Mouse (Mus musculus): ENCODE measurements around the gene Rere. TPM values are rescaled to one million over a fixed set of nuclear protein-coding genes. Genes with fewer than 3 reads are reported as not detected.

Rere gene
- polyA plus RNA-seq, 1 experiment from 2014 or later: 31.4 TPM

DNA sequence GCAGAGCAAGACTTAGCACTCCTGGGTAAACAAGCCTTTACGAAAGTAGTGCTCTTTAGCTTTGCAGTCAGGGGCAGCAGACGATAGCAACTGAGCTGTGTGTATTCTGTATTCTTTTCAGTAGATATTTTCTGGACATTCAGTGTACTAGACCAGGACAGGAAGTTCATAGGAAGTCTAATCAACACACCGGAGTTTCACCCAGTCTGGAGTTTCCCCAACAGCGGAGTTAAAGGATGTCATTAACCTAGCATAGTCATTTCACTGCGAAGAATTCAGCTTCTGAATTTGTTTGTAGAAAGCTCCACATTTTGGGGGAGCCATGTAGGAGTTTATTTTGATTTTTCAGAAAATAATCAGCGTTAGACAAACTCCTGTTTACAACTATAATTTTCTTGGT lies 125.4 kb downstream of the Rere start:
- H3K9ac ChIP-seq (replicated peaks): no peak overlapping the region
- H3K4me2 ChIP-seq: no peak overlapping the region
- peaks cover 37% of the 10 kb centered on the region for H3K36me3 ChIP-seq
- 87% methylated on average over 6 of the region's 6 CpGs for WGBS
- no peaks in the 10 kb centered on the region for H3K27me3 ChIP-seq
- no peaks in the 10 kb centered on the region for H3K9me3 ChIP-seq
- no peak for ATAC-seq (ENCODE audit: insufficient number of reproducible peaks, insufficient read depth, low FRiP score, low TSS enrichment, low read depth)
- no peak overlapping the region for H3K27ac ChIP-seq
- H3K4me3 ChIP-seq (replicated peaks): no peak overlapping the region
- H3K4me1 ChIP-seq (replicated peaks): peaks cover 41% of the 10 kb centered on the region

DNA sequence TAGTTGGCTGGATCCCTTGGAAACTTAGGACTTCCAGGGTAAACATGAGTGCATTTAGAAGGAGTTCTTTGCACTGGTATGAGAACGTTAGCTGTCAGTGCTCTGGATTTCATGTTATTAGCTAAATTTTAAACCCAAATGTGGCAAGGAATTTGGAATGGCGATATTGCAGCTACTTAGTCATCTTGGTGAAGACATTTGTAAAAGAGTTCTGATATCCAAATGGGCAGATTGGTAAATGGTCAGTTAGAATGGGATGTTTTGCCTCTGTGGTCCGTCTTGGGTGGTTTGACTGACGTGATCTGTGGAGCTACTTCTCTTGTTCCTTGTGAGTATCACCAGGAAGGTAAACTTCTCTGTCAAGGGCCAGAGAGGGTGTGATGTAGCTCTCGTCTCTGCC lies 132.8 kb downstream of the Rere start:
- H3K4me2 ChIP-seq: no peak overlapping the region
- no peaks in the 10 kb centered on the region for H3K9me3 ChIP-seq
- H3K27me3 ChIP-seq: no peaks in the 10 kb centered on the region
- no peak for ATAC-seq (ENCODE audit: insufficient number of reproducible peaks, insufficient read depth, low FRiP score, low TSS enrichment, low read depth)
- H3K4me3 ChIP-seq (replicated peaks): no peak overlapping the region
- peaks cover 22% of the 10 kb centered on the region for H3K36me3 ChIP-seq
- no peak overlapping the region for H3K9ac ChIP-seq (replicated peaks)
- WGBS: 81% methylated on average over 5 of the region's 5 CpGs
- no peak overlapping the region for H3K27ac ChIP-seq
- H3K4me1 ChIP-seq (replicated peaks): no peaks in the 10 kb centered on the region

DNA sequence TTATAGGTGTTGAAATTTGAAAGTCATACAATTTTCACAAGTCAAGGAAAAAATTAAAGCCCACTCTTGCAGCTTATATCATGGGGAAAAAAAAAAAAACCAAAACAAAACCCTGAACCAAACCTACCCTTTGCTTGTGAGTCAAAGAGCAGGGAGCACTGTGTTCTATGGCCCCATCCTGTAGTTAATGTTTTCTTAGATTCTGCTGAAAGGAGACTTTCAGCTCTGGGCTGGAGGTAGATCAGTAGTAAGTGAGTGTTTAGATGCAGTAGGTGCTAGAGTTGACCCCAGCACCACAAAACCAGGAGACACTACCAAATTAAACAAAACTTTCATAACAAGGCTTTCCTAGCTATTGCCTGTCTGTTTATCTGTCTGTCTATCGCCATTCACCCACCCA lies 133.3 kb downstream of the Rere start:
- H3K27ac ChIP-seq: no peak overlapping the region
- WGBS: 88% methylated on average over 1 of the region's 1 CpGs
- H3K4me3 ChIP-seq (replicated peaks): no peak overlapping the region
- H3K36me3 ChIP-seq: peaks cover 18% of the 10 kb centered on the region
- H3K9me3 ChIP-seq: no peaks in the 10 kb centered on the region
- no peaks in the 10 kb centered on the region for H3K27me3 ChIP-seq
- no peak for ATAC-seq (ENCODE audit: insufficient number of reproducible peaks, insufficient read depth, low FRiP score, low TSS enrichment, low read depth)
- no peaks in the 10 kb centered on the region for H3K4me1 ChIP-seq (replicated peaks)
- no peak overlapping the region for H3K4me2 ChIP-seq
- H3K9ac ChIP-seq (replicated peaks): no peak overlapping the region

DNA sequence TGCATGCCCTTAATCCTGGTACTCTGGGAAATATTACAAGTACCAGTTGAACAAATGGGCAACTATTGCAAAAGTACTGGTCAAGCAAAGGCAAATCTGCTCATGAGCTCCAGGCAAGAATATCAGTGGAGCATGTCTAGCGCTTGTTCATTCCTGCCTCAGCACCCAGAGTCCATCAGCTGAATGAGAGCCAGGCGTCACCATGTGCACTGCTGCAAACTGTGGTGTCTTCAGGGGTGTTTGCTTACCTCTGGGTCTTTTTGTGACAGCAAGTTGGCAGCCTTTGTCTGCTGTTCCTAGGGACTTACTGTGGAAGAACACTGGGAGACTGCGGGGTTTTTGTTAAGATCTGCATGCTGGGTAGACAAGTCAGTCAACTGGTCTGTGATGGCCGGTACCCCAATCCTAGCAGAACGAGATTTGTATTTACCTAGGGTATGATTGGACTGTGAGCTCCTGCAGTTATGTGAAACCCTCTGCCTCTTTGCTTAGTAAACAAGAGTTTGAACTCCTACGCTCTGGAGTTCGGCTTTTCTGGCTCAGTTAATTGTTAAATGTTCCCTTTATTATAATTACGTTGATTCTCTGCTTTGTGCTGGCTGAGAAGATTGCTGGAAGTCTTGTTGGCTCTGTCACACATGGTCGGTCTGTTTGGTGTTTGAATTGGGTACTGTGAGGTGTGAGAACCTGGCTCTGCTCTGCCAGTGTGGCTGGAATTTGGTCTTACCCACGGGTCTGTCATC lies 134.0 kb downstream of the Rere start:
- H3K27ac ChIP-seq: no peak overlapping the region
- H3K4me3 ChIP-seq (replicated peaks): no peak overlapping the region
- no peak overlapping the region for H3K9ac ChIP-seq (replicated peaks)
- ATAC-seq (ENCODE audit: insufficient number of reproducible peaks, insufficient read depth, low FRiP score, low TSS enrichment, low read depth): no peak
- H3K9me3 ChIP-seq: no peaks in the 10 kb centered on the region
- no peak overlapping the region for H3K4me2 ChIP-seq
- no peaks in the 10 kb centered on the region for H3K4me1 ChIP-seq (replicated peaks)
- 86% methylated on average over 10 of the region's 10 CpGs for WGBS
- H3K27me3 ChIP-seq: no peaks in the 10 kb centered on the region
- H3K36me3 ChIP-seq: peaks cover 20% of the 10 kb centered on the region

DNA sequence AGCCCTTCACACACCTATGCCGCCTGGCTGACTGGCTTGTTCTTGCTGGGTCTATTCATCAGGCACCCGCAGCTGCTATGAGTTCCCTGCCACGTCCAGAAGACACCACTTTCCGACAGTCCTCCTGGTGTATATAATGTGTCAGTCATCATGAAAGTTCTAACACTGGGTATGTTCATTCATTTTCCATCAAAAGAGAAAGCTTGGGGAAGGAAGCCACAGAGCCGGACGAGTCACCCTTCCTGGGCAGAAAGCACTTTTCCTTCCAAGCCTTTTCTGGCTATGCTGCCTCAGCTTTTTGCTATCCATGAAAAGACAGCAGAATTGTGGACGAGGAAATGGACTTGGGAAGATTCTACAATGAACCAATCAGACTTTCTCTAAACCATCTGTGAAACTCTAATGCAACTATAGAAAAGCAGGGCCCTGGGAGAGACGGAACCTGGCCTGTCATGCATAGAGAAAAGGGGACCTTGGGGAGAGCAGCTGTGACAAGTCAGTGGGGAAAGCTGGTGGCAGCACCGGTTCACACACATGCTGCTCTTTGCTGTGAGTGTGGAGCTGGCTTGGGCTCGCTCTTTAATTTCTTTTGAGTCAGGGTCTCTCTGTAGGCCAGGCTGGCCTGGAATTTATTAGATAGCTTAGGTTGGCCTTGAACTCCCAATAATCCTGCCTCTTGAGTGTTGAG lies 139.3 kb downstream of the Rere start:
- Histone ChIP-seq H3K27ac (no peak overlapping the region), H3K36me3 (peaks cover 33% of the 10 kb centered on the region), H3K4me2 (no peak overlapping the region), H3K4me3 (replicated peaks) (no peak overlapping the region), H3K4me1 (replicated peaks) (no peaks in the 10 kb centered on the region; the same call in 1 of the 2 replicates), H3K9ac (replicated peaks) (no peak overlapping the region), H3K27me3 (no peaks in the 10 kb centered on the region), H3K9me3 (no peaks in the 10 kb centered on the region)
- WGBS: 93% methylated on average over 10 of the region's 10 CpGs
- no peak for ATAC-seq (ENCODE audit: insufficient number of reproducible peaks, insufficient read depth, low FRiP score, low TSS enrichment, low read depth)

DNA sequence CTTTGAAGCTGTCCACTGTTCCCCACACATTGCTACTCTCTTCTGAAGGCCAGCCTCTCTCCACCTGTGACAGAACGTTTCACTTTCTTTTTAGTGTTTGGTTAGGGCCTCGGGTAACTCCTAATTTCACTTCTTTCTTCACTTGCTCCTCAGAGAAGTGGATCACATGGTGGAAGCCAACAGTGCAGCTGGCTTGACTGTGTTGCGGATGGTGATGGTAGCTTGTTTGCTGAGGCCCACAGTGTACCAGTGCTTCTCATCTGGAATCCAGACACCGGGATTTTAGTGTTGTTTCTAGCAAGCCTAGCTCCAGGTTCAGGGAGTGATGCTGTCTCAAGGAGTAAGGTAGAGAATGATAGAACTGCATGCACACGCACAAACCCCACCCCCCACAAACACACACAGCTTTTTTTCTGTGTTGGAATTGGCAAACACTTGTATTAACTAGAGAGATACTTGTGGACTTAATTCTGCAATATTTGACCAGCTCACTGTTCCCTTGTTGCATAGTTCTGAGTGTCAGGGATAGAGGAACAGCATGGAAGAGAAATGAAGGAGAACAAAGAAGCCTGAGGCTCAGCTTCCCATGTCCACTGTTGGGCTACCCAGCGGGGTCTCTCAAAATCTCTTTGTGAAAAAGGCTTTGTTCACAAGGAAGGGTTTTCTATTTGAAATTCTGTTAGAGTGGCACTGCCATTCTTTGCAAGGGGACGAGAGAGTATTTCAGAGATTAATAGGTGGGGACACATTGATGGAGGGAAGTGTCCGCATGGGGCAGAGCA lies 144.8 kb downstream of the Rere start:
- peaks cover 34% of the 10 kb centered on the region for H3K36me3 ChIP-seq
- no peak overlapping the region for H3K4me3 ChIP-seq (replicated peaks)
- no peak overlapping the region for H3K9ac ChIP-seq (replicated peaks)

DNA sequence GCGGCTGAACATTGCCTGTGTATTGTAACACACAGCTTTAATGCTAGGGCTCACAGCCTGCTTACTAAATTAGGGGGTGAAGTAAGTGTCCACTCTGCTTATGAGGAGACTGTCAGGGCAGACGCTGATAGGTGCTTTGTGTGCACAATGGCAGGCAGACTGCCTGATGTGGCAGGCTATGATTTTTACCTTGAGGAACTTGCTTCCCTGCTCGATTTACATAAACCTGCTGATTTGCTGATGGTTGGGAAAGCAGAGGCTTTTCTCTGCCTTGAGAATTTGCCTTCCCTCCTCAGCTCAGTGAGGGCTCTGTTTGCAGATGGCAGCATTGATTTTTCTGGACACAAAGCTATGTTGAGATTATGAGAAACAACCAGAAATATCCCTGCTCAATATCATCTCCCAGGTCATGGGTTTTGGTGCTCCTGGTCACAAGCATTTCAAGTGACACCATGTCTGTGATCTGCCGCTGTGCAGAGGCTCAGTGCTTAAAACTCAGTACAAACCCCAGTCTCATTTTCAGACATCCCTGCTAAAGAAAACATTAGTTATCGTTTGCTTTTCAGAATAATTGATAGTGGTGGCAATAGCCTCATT lies 145.5 kb downstream of the Rere start:
- H3K27ac ChIP-seq: no peak overlapping the region
- peaks cover 32% of the 10 kb centered on the region for H3K36me3 ChIP-seq
- WGBS: 78% methylated on average over 5 of the region's 5 CpGs
- no peak overlapping the region for H3K9ac ChIP-seq (replicated peaks)
- no peak for ATAC-seq (ENCODE audit: insufficient number of reproducible peaks, insufficient read depth, low FRiP score, low TSS enrichment, low read depth)
- no peaks in the 10 kb centered on the region for H3K9me3 ChIP-seq
- no peak overlapping the region for H3K4me2 ChIP-seq
- peaks cover 16% of the 10 kb centered on the region for H3K4me1 ChIP-seq (replicated peaks)
- H3K4me3 ChIP-seq (replicated peaks): no peak overlapping the region
- H3K27me3 ChIP-seq: no peaks in the 10 kb centered on the region

More for the DNA sequence above, 144.8 kb downstream of the Rere start:
- Histone ChIP-seq H3K27ac (no peak overlapping the region; the same call in 1 of the 2 replicates), H3K9me3 (no peaks in the 10 kb centered on the region), H3K4me1 (replicated peaks) (peaks cover 12% of the 10 kb centered on the region), H3K27me3 (no peaks in the 10 kb centered on the region), H3K4me2 (no peak overlapping the region)
- no peak for ATAC-seq (ENCODE audit: insufficient number of reproducible peaks, insufficient read depth, low FRiP score, low TSS enrichment, low read depth)
- WGBS: 73% methylated on average over 8 of the region's 8 CpGs

DNA sequence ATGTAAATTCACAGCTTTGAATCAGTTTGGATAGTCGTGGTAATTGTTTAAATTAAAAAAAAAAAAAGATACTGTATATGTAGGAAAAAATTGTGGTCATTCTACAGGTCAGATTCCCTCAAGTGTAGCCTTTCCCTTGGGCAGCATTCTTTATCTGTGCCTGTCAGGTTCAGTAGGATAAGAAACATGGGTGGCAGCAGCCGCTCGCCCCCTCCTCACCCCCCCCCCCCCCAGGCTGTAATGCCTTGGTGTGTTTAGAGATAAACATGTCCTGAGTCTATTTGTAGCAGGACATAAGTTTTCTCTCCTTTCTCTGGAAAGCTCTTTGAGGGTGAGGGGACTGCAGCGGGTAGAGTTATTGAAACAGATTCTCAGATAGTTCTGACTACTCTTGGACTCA lies 147.3 kb downstream of the Rere start:
- Histone ChIP-seq H3K9ac (replicated peaks) (no peak overlapping the region), H3K36me3 (peaks cover 36% of the 10 kb centered on the region), H3K27me3 (no peaks in the 10 kb centered on the region), H3K27ac (no peak overlapping the region), H3K4me2 (no peak overlapping the region), H3K4me3 (replicated peaks) (no peak overlapping the region), H3K9me3 (no peaks in the 10 kb centered on the region), H3K4me1 (replicated peaks) (peaks cover 16% of the 10 kb centered on the region)
- no peak for ATAC-seq (ENCODE audit: insufficient number of reproducible peaks, insufficient read depth, low FRiP score, low TSS enrichment, low read depth)
- WGBS: 90% methylated on average over 4 of the region's 4 CpGs

DNA sequence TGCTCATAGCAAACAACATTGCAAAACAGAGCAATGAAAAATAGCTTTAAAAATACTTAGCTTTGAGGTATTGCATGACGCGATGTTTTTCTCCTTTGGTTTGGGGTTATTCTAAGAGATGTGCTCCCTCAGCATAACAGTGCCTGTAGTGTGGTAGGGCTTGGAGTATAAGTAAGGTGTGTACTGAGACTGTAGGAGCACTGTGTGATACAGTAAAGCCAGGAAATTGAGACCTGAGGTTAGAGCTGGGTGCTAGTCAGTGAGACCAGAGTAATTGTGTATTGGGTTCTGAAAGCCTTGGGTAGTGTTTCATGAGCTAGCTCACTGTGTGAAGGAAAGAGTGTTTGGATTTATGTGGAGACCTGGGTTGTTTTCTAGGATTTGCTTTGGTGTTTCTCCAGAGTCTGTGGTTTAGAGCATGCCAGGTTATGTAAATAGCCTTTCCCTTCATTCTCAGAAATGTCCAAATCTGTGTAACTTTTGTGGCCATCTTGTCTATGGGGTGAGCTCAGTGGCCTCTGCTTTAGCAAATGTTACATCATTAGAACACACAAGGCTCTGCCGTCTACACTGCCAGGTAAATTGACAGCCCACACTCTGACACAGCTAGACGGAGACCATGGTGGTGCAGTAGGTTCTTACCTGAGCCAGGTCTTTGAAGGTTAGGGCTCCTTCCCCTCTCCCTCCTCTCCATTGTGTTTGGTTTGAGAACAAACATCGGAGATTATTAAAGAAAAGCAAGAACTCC lies 152.6 kb downstream of the Rere start:
- no peaks in the 10 kb centered on the region for H3K27me3 ChIP-seq
- no peaks in the 10 kb centered on the region for H3K9me3 ChIP-seq
- H3K36me3 ChIP-seq: peaks cover 37% of the 10 kb centered on the region
- WGBS: 90% methylated on average over 5 of the region's 5 CpGs
- H3K4me1 ChIP-seq (replicated peaks): peaks cover 18% of the 10 kb centered on the region
- no peak for ATAC-seq (ENCODE audit: insufficient number of reproducible peaks, insufficient read depth, low FRiP score, low TSS enrichment, low read depth)
- no peak overlapping the region for H3K27ac ChIP-seq
- no peak overlapping the region for H3K4me2 ChIP-seq
- no peak overlapping the region for H3K4me3 ChIP-seq (replicated peaks)
- H3K9ac ChIP-seq (replicated peaks): no peak overlapping the region

DNA sequence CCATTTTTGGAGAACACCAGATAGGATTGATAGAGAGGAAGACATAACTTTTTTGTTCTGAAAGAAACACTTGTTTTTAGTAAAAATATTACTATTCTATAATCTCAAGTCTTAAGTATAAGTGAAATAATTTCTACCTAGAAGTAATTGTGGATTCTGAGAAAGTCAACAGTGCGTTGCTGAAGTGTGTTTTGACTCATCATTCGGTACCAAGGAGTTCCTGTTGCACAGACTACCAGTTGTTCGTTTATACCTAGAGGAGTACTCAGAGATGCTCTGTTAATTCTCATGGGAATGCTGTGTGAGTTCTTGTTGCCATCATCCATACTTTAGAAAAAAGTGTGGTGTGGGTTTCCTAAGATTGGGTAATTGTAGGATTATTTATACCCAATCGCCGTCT lies 154.1 kb downstream of the Rere start:
- Histone ChIP-seq H3K9ac (replicated peaks) (no peak overlapping the region), H3K27me3 (no peaks in the 10 kb centered on the region), H3K4me3 (replicated peaks) (no peak overlapping the region), H3K27ac (no peak overlapping the region), H3K4me2 (no peak overlapping the region), H3K4me1 (replicated peaks) (peaks cover 23% of the 10 kb centered on the region), H3K9me3 (no peaks in the 10 kb centered on the region), H3K36me3 (peaks cover 35% of the 10 kb centered on the region)
- WGBS: 90% methylated on average over 5 of the region's 5 CpGs
- no peak for ATAC-seq (ENCODE audit: insufficient number of reproducible peaks, insufficient read depth, low FRiP score, low TSS enrichment, low read depth)

Data from limb, embryonic 12.5 days (tissue).